Mouse (Mus musculus): Measurements from ENCODE around the gene Olfr251.

DNA sequence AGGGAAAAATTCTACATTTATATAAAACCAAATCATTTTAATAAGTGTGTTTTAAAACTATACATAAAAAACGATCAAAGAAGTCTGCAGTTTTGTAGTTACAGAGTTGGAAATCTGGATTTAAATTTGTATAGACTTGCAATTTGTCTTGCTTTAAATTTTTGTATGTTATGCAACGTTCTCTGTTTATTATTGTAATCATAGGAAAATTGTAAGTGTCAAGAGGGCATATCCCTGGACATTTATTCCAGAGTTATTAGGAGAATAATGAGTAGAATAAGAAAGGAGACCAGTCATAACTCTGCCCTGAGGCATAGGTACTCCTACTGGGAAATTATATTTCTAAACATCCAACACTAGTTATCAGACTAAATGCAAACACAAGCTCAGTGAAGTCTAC, at the start of gene Olfr251:
- TF ChIP-seq CTCF (IDR thresholded peaks at IDR 0.05; ENCODE audit: control insufficient read depth, insufficient read depth, insufficient read length) (no peak), MAX (IDR thresholded peaks at IDR 0.05) (no peak), USF1 (IDR thresholded peaks at IDR 0.05; ENCODE audit: low read depth) (no peak), CEBPB (IDR thresholded peaks at IDR 0.05; ENCODE audit: low read depth) (no peak), FOSL1 (IDR thresholded peaks at IDR 0.05; ENCODE audit: insufficient read depth, low read length, poor library complexity, severe bottlenecking) (no peak), MYOD1 (IDR thresholded peaks at IDR 0.05; ENCODE audit: control insufficient read depth, insufficient read length, low read depth) (no peak), MYOG (IDR thresholded peaks at IDR 0.05; ENCODE audit: control insufficient read depth, extremely low read depth, insufficient read length) (no peak)
